Mouse (Mus musculus): ENCODE measurements around the gene Bcat1.

Bcat1 gene

DNA sequence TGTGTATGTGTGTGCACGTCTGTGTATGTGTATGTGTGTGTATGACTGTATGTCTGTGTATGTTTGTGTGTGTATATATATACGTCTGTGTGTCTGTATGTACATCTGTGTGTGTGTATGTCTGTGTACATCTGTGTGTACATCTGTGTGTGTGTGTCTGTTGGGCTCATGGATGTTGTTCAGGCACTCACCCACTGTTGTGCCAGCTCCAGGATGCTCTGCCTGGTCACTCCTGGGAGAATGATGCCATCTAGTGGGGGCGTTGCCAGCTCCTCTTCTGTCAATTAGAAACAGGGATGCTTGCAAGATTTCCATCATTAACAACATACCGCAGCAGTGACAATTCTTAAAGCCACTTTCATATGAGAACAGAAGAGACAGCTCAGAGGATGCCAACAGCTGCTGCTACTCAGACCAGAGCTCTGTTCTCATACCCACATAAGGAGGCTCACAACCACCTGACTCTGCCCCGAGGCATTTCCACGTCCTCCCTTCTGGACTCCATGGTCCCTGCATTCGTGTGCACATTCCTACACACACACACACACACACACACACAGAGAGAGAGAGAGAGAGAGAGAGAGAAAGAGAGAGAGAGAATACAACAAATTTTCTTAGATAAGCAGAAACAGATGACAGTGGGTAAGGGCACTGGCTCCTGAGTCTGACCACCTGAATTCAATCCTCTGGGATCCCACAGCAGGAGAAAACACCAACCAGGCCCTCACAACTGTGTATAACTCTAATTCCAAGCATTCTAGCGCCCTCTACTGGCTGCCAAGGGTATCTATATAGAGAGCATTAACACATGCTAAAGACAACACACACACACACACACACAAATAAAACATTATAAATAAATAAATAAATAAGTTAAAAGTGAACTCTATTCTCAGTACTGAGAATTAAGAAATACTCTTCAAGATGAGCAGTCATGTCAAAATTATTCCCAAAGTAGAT, 65.8 kb downstream of the Bcat1 start:
- DNase-seq (ENCODE audit: low spot score): no peak

DNA sequence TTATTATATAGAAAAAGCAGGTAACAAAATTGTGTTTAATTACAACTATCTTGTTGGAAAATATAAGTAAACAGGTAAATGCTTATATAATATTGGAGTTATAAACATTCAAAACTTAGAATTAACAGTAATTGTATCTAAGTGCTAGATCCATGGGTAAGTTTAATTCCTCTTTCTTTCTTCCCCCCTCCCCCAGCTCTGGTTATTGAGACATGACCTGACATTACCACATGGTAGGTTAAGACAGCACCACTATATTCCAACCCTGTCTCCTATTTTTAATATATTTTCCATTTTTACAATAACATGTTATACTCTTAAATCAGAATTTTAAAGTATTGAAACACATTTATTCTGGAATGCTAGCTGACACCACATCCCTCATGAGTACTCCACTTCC, 72.5 kb downstream of the Bcat1 start:
- DNase-seq (ENCODE audit: low spot score): no peak

DNA sequence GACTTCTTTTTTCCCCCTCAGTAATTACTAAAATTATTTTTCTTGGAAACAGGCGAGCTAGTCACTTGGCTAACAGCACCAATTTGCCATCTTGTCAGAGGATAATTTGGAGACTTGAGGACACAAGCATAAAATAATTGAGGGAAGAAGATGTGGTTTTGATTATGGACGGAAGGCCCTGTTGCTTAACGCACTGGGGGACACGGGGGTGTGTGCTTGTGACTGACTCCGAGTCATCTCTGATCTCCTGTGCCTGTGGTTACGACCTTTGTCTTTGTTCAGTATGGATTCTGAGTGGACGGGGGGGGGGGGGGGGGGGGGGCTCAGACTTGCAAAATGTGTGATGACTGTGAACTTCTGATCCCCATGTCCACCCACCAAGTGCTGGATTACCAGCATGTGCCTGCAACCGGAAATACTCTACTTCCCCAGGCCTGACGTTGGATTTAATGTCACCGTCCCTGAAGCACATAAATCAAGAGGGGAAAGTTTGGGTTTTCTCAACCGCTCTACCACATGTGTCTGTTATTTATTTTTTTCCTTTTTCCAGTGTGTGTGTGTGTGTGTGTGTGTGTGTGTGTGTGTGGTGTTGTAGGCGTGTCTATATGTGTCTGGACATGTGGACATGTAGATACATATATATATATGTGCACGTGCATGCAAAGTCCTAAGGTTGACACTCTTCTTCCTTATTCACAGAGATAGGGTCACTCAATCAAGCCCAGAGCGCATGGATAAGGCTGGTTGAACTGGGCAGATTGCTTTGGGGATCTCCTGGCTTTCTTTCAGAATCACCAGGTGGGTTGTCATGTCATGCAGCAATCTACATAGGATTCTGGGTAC, 73.7 kb downstream of the Bcat1 start:
- no peak for DNase-seq (ENCODE audit: low spot score)

DNA sequence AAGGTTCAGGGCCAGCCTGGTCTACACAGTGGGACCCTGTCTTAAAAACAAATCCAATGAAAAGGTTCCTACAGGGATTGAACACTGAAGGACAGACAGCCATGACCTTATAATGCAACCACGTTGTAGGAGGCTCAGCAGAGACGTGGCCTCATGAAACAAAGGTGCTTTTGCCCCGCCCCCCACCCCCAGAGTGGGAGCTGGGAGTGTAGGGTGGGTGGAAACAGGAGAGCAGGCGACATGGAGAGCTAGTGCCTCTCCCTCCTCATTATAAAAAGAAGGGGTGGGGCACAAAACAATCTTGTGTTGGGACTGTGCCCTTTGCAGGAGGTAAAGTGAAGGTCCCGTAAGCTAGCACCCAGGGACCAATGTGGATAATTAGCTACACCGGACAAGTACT, 74.5 kb downstream of the Bcat1 start:
- no peak for DNase-seq (ENCODE audit: low spot score)

DNA sequence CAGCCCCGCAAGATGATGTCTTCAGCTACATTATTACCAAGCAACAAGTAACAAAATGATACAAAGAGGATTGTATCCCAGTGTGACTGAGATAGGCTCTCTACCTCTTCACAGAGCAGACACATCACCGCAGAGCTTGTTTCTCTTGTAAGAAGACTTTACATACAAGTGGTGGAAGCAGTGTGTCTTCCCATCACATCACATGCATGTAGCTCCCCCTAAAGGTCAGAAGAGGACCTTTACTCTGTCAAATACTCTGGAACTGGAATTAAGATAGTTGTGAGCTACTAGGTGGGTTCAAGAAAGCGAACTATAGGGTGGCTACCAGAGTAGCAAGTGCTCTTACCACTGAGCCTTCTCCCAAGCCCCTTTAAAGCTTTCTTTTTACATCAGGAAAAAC, 78.8 kb downstream of the Bcat1 start:
- no peak for DNase-seq (ENCODE audit: low spot score)

DNA sequence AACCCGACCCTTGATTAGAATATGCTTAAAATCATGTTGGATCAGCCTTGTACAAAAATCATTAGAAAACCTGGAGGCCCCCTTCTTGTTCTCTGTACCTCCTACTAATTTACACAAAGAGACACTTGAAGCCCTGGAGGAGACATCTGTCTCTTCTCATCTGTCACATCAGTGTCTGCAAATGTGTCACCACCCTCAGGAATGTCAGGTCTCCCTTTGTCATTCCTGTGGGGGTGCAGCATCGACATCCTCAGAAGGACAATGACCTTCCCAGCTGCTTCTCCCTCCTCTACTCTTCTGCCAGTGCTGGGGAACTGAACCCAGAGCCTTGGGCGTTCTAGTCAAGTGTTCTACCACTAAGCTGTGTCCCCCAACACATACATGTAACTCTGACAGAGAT, 83.9 kb downstream of the Bcat1 start:
- DNase-seq (ENCODE audit: low spot score): no peak

DNA sequence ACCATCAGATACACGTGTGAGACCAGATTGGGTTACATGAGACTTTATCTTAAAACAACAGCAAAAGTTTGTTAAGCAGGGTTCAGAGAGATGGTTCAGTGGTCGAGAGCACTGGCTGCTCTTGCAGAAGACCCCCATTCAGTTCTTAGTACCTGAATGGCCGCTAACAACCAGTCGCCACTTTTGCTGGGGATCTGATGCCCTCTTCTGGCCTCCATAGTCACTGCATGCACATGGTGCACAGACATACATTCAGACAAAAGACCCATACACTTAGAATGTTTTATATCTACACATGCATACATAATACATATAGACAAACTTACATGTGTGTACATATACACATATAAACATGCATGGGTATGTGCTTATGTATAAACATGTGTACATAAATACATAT, 86.8 kb downstream of the Bcat1 start:
- no peak for DNase-seq (ENCODE audit: low spot score)

DNA sequence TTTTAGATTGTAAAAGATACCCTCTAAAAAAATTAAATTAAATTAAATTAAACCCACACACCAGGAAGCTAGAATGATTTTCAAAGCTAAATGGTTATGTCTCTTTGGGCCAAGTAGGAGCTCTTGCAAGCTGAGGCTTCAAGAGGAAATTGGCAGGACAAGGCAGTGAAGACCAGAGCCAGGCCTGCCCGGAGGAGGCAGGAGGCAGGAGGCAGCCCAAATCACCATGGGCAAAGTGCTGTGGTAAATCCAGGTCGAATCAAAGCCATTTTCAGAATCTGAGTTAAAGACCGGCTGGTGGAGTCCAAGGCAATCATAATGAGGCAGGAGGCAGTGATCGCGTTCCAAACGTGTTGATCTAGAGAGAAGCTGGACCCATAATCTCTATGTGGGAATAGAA, 88.3 kb downstream of the Bcat1 start:
- no peak for DNase-seq (ENCODE audit: low spot score)

DNA sequence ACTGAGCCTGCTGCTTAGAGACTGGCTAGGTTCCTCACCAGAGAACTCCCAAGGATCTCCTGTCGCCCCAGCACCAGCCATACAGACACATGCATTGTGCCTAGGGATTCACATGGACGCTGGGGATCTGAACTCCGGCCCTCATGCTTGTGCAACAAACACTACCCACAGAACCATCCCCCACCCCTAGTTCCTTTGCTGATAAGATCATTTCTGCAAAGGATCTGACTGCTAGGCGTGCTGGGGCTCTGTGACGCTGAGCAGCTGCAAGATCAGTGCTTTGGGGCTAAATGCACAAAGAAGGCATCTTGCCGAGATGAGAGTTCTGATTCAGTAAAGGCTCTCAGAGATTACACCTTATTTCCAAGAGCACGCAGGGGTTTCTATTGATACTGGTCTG, 88.8 kb downstream of the Bcat1 start:
- no peak for DNase-seq (ENCODE audit: low spot score)

DNA sequence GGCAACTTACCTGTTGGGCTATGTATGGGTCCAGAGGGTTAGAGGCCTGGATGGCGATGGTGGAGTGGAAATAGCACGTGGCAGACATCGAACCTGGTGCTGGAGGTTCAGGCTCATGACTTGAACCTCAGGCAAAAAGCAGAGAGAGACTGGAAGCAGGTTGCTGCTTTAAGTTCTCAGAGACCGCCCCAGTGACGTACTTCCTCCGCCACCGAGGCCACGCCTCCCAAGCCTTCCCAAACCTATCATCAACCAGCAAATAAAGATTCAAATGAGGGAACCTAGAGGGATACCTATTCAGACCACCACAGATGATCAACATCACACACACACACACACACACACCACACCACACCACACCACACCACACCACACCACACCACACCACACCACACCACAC, 91.8 kb downstream of the Bcat1 start:
- DNase-seq (ENCODE audit: low spot score): no peak

DNA sequence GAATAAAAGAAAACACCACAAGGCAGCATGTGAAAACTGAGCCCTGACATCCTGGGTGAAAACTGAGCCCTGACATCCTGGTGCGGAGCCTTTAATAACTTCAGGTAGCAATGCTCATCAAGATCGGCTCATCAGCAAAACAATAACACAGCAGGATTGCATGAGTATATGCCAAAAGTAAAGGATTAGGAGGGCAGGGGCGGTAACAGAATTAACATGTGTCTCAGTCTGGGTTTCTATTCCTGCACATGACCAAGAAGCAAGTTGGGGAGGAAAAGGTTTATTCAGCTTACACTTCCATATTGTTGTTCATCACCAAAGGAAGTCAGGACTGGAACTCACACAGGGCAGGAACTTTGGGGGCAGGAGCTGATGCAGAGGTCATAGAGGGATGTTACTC, 93.9 kb downstream of the Bcat1 start:
- no peak for DNase-seq (ENCODE audit: low spot score)

DNA sequence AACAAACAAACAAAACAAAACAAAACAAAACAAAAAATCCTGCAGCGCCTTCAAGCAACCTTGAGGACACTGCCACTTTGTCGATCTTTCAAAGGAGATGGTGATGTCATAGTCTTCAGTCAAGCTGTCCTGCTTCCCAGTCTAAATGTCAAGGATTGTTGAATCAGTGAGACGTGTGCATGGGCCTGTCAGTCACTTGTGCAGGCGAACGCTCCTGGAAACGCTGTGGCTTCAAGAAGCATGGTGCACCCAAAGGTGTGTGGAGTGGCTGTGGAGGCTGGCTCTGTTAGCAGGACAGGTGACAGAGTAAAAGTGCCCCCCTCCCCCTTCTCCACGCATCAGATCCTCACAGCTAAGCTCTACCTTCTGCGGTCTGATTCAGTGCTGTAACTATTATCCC, 103.6 kb downstream of the Bcat1 start:
- no peak for DNase-seq (ENCODE audit: low spot score)

DNA sequence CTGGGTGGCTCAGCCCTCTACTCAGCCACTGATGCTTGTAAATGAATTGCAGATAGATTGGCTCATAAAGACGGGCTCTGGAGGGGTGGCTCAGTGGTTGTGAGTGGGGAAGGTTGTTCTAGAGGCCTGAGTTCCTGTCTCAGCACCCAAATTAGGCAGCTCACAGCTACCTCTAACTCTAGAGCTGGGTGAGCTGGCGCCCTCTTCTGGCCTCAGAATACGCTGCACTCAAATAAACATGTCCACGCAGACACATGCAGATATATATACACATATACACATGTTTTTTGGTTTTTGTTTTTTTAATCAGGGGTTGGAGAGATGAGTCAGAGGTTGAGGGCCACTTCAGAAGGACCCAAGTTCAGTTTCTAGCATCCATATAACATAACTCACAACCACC, 105.1 kb downstream of the Bcat1 start:
- no peak for DNase-seq (ENCODE audit: low spot score)

DNA sequence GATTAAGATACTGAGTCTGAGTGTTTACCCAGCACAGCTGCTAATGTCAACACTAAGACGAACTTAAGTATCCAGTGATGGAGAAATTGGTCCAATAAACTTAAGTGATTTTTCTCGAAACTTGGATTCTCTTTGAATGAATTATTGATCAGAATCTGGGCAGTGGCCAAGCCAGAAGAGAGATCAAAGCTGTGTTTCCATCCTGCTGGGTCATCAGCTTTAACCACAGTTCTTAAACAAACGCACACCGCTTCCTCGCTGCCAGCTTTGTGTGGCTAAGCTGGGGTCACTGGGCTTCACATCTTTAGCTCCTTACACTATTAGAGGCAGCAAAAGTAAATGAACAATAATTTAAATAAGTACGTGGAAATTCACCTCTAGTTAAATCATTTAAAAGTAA, 108.4 kb downstream of the Bcat1 start:
- DNase-seq (ENCODE audit: low spot score): no peak

DNA sequence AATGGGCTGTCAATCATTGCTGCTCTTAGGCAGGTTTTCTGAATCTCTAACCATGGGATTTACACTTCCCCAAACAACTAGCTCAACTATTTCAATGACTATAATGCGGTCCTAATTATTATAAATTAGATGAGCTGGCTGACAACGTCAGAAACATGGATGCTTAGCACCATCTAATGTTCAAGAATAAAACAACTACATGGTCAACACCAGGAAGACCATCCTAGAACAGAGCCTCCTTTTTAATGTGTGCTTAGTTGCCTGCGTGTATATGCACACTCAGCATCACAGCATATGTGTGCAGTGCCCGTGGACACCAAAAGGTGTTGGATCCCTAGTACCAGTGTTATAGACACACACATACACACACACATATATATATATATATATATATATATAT, 111.8 kb downstream of the Bcat1 start:
- DNase-seq (ENCODE audit: low spot score): no peak

DNA sequence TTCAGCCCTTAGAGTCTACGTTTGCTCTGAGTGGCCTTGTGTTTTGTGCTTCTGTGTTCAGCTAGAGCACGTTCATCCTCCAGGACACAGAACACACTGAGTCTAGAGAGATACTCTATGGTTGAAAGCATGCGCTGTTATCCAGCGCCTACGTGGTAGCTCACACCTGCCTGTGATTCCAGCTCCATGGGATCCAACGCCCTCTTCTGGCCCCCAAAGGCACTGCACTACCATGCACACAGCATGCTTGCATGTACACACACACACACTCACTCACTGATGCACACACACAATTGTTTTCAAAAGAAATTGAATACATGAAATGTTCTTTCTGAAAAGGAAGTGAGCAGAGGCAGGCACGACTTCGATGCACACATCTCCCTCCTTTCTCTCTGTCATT, 112.8 kb downstream of the Bcat1 start:
- no peak for DNase-seq (ENCODE audit: low spot score)

DNA sequence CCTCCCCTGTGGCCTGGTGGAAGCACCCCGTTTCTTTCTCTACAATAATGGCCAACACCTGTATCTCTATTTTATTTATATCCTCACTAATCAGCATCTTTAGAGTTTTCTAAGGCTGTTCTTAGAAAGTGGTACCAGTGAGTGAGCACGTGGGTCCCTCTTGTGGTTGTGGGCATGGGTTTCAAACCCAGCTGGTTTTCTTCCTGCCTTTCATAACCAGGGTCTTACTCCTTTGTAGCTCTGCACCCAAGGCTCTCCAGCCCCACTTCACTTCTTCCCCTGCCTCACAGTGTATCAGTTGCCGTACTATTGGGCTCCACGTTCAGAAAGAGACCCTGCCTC, 114.0 kb downstream of the Bcat1 start:
- no peak for DNase-seq (ENCODE audit: low spot score)

DNA sequence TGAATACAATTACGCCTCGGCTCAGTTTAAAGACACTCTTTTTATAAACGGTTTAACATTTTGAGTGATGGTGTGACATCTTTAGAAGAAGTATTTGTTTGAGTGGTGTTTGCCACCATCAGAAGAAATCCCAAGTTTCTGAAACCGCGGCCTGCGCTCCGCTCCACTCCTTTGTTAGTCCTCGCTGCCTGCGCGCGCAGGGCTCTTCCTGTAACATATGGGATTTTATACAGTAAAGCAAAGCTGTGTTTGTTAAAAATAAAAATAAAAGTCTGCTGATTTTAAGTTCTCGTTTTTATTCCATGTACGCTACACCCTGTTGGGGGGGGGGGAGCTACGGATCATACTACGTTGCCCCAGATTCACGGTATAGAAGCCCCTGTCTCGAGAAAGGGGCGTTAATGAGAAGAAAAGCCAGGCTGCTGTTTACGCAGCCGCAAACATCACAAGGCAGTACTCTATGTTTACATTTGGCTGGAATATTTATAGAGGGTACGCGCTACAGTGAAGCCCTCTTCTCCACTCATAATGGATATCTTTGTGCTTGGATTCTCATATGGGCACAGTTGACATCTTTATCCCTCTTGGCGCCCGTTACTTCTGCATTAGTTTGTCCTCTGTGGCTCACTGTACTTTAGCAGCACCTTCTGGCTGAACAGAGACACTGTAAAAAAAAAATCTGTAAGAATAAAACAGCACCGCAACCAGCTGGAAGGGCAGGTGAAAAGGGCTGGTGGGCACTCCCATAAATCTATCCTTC, 114.6 kb downstream of the Bcat1 start:
- no peak for DNase-seq (ENCODE audit: low spot score)

DNA sequence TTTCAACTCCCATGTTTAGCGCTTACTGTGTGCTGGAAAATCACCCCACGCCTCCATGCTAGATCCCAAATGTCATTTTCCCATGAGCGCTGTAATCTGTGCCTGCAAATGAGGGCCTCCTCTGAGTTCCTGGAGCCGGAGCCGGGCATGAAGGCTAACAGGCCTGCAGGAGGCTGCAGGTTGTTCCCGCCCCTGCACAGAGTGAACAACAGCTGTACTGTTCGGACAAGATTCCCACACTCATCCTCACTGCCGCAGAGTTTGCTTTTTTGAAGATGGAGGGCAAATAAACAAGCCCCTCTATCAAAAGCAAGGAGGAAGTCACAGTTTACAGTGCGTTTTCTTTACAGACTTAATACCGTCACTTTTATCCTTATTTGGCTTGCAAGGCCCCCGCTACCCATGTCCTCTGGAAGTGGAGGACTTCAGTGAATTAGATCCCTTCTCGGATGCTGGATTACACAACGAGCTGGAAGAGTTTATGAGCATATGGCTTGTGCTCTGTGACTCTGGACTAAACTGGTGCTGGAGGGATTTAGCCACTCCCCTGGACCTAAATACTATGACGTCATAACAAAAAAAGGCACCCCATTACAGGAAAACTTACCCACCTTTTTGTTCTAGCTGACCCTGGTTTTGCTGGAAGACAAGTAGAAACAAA, 120.0 kb downstream of the Bcat1 start:
- DNase-seq (ENCODE audit: low spot score): no peak

DNA sequence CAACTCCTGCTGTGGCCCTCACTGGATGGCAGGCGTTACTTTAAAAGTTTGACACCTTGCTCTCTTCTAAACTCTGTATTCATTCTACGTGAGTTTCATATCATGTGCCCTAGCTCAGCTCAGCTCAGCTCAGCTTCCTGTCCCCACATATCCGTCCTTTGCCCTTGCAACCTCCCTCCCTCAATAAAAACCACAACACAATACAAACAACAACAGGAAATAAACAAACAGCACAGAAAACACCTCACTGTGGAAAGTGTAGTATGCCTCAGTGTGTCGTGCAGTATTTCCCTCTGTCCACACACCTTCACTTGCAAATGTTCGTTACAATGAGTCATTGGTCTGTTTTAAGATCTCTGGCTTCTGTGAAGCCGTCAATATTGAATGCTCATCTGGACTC, 123.1 kb downstream of the Bcat1 start:
- no peak for DNase-seq (ENCODE audit: low spot score)

DNA sequence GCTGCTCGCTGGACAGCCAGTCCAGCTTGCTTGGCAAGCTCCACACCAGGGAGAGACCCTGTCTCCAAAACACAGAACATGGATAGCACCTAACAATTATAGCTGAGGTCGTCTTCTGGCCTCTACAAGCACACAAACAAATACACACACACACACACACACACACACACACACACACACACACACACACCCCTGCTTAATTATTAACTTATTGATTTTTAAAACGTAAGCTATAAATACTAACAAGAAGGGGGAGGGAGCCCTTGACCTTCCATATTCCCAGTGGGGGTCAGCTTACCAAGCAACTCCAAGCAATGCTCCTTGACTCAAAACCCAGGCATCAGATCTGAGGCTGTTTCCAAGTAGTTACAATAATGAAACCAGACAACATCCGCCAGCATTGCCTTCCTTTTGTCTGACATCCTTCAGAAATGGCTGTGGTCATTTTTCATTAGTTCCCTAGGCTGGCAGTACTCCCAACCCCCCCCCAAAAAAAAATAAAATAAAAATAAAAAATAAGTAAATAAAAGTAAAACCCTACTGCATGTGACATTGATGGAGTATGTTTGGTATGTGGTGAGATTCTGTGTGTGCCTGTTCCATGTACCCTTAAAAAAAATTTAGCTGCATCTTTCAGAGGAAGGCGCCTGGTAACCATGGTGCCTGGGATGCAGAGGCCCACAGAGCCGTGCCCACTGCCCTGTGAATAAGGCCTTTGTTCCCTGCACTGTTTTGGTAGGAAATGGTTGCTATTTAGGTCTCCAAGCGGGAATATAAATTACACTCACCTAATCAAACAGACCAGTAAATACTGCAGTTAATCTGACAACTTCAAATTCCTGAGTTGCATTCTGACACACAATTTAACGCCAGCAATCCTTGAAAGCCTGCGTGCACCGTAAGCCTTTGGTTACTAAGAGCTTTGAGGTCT, 131.3 kb downstream of the Bcat1 start:
- DNase-seq (ENCODE audit: low spot score): no peak

All from ovary, postnatal 14 days (tissue).